Mouse (Mus musculus) cerebellum, postnatal 36 days (tissue): ENCODE measurements around the gene Irgc1.
"Not testable (repeated sequence)": the region's sequence is repeated elsewhere in the genome, so short reads cannot be mapped to it uniquely, and the experiment has no call there.

Source experiments
- DNase-seq, 2 experiments: peaks; one replicate each; pipeline ENCODE4 v3.0.0; 2021 to 2022; ENCODE audit warnings: mixed read lengths in 2 of 2

Gene Irgc1

DNA sequence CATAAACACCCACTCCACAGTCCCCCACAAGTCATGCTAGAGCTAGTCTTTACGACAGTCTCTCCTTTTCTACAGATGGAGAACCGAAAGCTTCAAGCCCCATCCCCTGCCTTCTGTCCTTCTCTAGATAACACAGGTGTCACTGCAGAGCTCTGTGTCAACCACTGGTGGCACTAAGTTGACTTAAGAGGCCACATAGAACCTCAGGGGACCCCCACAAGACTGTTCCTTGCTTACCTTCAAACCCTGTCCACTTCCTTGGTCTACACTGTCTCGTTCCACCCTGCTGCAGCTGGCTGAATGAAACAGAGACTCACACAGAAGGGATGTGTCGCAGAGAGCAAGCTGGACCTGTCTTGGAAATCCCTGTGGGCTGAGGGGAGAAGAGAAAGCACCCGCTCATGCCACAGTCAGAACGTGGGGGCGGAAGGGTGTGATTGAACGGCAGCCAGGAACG is at the start of gene Irgc1:
TSS of gene Irgc1 (minus strand) at position 443 of the 457 bp plus-strand sequence.
- no peak for DNase-seq

DNA sequence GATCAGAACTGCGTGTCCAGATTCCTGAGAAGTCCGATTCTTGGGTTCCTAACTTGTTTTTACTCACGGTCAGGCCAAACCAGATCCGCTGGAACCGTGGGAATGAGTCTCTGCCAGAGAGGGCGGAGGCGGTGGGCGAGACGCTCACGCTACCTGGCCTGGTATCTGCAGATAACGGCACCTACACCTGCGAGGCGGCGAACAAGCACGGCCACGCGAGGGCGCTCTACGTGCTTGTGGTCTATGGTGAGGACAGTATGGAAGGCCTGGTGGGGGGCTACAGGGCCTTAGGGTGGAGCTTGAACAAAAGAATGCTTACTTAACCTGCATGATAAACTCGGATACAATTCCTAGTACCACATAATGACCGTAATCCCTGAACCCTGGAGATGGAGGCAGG is 49.4 kb upstream of the Irgc1 start:
- peak; percentile 39 to 46 for DNase-seq

DNA sequence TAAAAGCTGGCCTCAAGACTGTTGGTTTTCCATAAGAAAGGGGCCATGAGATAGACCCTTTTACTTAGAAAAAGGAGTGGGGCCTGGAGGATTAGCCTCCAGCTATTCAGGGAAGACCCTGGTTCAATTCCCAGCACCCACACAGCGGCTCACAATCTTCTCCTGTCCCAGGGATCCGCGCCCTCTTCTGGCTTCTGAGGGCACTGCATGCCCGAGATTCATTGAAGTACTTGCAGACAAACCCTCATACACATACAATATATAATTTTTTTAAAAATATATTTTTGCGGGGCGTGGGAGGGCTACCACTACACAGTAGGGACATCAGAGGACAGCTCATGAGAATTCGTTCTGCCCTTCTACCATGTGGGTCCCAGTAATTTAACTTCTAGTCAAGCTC is 48.8 kb upstream of the Irgc1 start:
- peak; percentile 42 to 45 for DNase-seq

DNA sequence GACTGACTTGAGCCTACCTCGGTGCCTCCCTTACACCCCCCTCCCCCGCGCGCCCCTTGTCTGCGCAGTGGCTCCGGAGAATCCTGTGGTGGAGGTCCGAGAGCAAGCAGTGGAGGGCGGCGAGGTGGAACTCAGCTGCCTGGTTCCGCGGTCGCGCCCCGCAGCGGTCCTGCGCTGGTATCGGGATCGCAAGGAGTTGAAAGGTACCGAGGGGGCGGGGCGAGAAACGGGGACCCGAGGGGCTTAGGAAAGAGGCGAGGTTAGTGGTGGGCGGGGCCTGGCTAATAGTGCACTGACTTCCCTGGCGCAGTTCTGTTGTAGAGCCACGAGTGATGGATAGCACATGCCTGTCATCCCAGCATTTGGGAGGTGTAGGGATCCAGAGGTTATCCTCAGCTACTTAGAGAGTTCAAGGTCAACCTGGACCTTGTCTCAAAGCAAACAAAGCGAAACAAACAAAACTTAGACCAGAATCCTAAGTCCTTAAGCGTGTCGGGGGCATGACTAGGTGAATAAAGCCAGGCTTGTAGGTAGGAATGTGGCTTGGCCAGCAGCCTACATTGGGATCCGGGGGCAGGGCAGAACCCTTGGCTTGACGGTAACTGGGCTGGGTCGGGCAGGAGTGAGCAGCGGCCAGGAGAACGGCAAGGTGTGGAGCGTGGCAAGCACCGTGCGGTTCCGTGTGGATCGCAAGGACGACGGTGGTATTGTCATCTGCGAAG is 47.9 kb upstream of the Irgc1 start:
- DNase-seq = no peak

DNA sequence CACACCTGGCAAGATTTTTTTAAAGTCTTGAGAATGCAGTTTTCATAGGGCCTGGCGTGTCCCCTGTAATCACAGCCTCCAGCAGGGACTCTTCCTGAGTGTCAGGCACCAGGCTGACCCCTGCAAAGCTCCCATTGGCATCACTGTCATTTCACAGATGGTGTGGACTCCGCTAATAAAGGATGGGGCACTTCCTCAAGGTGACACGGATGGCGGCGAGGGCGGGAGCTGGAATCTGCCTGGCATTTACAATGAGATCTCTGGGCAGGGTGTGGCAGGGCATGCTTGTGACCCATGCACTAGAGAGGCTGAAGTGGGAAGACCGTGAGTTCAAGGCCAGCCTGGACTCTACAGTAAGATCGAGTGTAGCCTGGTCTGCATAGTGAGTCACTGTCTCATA is 36.2 kb upstream of the Irgc1 start:
- peak; percentile 44 to 57 for DNase-seq

DNA sequence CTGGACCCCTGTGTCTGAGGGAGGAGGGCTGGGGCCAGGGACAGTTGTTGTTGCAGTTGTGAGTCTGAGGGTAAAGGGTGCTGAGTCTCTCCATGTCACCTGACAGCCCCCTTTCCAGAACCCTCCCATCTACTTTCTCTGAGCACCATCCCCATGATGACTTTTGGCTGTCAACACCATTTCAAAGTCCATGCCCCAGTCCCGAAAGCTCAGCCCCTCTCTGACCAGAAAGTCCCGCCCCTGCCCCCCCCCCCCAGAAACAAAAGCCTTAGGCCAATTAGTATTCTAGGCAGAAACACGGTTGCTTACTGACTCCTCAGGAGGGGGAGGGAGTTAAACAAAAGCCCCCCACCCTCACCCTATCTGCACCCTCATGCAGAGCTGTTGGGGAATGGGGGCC is 35.3 kb upstream of the Irgc1 start:
- no peak for DNase-seq

DNA sequence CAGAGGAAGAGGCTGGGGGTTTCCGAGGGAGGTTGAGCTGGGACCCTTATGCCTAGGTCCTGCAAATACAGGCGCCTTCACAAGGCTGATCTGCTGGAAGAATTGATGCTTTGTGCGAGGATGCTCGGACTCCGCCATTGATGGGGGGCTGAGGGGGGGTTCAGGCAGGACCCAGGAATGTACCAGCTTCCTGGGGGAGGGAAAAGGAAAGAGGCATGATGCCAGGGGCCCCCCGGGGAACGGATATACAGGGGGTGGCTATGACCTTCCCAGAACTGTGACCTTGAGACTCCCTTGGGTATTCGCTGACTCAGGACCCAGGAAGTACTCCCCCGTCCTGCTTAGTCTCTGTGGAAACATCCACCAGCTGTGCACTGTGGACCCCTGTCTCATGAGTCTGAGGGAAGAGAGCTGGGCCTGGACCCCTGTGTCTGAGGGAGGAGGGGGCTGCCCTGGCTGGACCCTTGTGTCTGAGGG is 34.6 kb upstream of the Irgc1 start:
- no peak for DNase-seq

DNA sequence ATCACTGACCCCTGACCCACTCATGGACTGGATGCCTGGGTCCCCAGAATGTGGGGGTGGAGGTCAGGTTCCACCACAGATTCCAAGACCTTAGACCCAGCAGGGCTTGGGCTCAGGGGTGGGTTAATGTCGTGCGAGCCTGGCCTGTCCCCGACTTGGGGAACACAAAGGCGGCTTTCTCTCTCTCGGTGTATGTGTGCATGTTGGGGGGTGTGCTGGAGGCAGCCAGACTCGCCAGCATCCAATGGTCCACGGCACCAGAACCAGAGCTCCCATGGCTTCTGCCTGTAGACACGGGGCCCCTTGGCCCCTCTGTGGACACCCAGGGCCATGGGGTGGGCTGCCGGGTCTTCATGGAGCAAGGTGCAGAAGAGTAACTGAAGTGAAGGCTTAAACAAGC is 33.4 kb upstream of the Irgc1 start:
- no peak for DNase-seq

DNA sequence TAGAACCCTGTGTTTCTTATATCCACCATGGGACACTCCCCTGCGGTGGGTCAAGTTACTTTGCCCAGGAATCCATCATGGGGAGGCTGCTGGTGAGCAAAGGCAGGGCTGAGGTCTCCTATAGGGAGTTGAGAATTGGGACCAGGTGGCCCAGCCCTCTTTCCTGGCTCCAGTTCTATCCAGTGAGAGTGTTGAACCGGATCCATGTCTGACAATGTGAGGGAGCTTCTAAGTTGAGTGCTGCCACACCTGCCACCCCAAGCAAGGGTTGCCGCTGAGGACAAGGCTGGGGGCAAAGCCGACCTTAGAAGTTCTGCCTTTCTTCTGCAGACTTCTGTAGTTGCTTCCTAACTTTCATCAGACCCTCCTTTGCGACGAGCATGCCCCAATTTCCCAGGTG is 31.2 kb upstream of the Irgc1 start:
- not testable (repeated sequence) for DNase-seq

DNA sequence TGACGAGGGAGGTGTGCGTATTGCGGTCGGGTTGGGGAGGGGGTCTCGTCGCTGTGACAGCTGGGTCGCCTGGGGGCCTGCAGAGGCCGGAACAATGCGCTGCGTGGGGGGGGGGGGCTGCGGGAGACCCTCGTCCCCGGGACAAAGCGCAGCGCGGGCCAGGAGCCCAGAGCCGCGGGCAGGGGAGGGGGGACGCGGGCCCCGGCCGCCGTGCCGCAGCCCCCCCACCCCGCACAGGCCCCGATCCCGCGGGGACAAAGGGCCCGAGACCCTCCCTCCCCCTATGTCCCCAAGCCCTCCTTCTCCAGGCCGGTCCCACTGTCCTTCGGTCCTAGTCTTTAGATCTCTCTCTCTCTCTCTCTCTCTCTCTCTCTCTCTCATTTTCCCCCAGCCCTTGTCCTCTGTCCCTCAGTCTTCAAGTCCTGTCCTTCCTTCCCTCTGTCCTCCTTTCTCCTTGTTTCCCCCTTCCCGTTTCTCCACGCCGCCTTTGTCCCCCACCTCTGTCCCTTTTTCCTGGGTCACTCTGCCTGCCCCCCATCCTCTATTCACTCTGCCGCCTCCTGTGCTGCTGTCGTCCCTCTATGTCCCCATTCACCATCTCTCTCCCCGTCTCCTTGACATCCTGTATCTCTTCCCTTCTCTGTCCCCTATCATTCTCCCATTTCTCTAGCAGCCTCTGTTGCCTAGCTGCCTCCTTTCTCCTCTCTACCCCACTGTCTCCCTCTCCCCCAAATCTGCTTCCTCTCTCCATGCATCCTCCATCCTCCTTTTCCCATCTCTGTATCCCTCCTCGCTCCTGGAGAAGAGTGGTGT is 30.3 kb upstream of the Irgc1 start:
- DNase-seq = no peak

DNA sequence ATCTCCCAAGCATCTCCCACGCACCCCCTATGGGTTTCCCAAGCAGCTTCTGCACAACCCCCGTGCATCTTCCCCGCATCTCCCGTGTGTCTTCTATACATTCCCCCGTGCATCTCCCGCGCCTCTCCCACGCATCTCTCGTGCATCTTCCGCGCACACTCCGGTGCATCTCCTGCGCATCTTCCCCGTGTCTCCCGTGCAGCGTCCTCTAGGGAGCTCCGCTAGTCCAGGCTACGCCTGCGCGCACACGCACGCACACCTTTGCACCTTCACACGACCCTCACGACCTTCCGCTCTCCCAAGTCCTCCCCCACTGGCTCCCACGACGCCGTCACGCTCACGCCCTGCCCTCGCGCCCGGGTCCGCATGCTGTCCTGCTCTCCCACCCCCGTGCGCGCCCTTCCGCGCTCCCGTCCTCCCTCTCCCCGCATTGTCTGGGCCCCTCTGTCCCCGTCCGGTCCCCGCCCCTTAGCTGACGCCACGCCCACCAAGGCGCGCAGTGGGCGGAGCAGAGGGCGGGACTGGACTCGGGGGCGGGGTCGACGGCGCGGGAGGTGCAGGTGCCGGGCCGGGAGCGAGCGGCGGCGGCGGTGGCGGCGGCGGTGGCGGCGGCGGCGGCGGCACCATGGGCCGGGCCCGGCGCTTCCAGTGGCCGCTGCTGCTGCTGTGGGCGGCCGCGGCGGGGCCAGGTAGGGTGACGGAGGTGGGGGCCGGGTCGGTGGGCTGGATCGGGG is 29.5 kb upstream of the Irgc1 start, which contains the start of gene Cadm4:
TSS of gene Cadm4 (plus strand) at position 550 of the 734 bp plus-strand sequence.
- DNase-seq = peak; percentile 90 to 94

DNA sequence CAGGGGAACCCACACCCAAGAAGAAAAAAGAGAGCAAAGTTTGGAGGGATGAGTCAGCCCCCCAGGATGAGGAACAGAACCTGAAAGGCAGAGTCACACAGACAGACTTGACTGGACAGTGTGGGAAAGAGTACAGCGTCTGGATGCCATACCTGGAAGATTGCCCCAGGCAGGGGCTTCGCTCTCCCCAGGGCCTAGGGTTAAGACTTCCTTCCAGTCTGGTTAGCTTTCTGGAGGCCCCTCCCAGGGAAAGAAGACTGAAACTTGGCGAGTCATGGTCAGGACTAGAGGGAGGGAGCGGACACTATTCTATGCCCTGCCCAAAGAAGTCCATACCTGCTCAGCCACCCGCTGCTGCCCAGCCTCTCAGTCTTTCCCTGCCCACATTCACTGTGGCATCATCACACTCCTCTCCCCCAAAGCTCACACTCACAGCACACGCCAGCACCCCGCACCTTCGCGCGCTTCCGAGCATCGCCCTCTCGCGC is 28.9 kb upstream of the Irgc1 start:
- DNase-seq = no peak

DNA sequence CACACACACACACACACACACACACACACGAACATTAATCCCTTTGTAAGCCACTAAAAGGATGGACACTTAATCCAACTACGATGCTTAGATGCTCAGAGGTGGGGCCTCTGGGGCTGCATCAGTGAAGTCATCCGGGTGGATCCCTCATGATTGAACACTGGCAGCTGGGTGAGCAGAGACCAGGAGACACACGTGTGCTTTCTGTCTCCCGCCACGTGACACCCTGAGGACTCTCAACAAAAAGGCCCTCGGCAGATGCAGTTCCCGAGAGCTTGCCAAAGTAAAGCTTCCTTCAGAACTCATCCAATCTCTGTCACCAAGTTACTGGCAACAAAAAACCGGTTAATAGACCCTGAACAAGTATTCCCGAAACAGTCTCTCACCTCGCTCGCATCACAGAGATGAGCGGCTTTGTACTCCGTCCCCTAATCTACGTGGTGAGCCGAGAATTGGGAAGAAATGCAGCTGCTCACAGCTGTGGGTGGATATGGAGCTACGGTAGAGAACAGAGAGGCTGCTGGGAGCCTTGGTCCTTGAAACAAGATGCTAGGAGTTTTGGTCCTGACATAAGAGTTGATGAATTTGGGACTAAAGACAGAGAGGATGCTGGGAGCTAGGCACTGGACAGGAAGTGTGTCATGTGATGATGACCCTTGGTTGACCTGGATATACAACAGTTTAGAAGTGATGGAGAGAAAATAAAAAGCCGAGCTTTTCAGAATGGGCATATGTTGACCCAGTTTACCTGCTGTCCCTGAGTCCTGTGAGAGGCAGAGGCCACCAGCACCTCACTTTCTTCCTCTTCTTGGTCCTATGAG is 28.2 kb upstream of the Irgc1 start:
- no peak for DNase-seq

DNA sequence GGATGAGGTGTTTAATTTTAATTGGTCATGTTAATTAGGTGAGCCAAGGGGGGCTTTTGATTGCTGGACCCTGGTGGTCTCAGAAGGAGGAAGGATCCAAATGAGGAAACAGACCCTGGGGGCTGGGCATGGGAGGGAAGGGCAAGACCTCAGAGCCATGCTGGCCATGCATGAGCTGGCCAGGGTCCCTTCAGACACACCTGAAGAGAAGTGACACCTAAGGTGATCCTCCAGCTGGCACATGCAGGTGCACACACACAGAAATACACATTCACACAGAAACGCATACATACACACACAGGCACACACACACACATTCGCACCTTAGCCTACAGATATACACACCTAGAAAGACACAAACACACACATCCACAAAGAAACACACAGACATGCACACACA is 27.6 kb upstream of the Irgc1 start:
- DNase-seq = no peak

DNA sequence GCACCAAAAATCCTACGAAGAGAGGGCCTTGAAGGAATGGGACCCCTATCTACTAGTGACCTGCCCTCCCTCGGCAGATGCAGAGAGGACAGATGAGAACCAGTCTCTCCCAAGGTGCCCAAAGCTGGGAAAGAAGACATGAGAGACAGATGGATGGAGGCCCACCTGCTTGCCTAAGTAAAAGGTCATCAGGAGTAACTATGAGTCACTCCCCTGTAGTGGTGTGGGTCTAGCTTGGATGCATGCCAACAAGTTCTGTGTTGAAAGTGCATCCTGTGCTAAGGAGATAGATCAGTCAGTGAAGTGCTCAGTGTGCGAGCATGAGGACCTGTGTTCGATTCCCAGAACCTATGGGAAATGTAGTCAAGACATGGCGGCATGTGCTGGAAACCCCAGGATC is 26.8 kb upstream of the Irgc1 start:
- no peak for DNase-seq

DNA sequence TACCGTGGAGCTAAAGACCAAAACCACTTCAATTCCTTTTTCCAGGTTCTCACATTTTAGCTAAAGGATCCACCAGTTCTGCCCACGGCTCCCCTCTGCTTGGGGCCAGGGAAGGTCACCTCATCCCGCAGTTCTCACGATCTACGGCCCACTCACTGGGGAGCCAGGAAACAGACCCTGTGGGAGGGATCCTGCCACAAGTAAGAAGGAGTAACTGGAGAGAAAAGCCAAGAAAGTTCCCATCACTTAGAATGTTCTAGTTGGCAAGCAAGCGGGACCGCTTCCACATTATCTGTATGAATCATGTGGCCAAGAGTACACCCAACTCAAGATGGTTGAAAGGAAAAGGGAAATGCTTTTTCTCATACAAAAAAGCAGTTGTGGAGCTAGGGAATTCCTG is 24.8 kb upstream of the Irgc1 start:
- no peak for DNase-seq

DNA sequence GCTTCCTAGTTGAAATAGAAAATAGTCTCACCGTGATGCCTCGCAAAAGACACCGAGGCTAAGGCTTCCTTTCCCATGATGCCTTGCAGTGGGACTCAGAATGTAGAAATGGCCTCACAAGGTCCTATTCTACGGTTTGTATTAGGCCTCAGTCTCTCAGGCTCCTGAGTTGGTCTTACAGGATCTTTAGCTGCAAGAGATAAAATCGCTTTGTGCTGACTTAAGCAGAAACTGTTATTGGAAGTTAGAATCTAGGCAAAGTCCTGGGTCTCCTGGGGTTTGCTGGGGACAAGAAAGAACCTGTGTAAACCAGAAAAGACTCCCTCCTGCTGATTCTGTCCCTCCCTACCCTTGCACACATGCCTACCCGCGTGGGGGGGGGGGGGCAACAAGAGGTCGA is 24.2 kb upstream of the Irgc1 start:
- DNase-seq = no peak

DNA sequence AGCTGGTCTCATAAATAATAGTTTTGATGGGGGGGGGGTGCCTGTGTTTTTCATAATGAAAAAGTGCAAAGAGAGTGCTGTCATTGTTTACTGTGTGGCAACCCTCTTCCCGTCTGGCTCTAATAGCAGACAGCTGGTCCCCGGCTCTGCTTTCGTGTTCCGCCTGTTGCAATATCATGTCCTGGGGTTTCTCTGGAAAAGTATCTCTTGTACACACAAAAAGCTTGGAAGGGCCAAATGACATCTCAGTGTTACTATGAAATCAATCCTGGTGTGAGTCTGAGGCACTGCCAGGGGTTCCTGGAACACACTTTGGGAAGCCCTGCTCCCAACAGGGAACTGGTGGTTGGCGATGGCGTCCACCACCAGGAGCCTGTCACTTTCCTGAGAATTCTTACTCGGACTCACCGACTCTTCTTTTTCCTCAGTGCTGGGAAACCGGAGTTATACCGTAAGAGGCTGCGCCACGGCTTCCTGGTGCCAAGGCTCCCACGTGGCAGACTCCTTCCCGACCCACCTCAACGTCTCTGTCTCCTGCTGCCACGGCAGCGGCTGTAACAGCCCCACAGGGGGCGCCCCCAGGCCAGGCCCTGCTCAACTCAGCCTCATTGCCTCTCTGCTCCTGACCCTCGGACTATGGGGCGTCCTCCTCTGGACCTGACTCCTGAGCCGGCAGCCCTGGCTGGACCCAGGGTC is 22.9 kb upstream of the Irgc1 start:
- peak in 1 of 2 experiments; percentile 48 for DNase-seq

DNA sequence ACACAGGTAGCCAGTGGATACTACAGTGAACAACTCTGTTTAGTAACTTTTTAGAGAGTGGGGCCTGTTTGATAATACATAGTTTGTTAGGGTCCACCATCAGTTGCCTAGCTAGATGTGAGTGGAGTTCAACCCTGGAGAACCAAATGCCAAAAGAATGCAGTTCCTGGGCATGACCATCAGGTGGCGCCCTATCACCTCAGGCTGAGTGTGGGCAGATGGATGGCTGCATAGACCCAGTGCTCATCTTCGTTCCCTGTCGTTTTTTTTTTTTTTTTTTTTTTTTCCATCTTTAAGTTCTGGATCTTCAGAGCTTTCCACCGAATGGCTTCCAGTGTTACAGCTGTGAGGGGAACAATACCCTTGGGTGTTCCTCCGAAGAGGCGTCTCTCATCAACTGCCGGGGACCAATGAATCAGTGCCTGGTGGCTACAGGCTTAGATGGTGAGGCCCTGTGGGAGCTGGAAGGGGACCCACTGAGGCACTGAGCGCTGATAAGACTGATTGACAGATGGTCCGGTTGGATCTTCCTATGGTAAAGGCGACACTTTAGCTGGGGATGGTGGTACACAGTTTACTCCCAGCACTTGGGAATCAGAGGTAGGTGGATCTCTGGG is 21.9 kb upstream of the Irgc1 start:
- DNase-seq = peak; percentile 84 to 86

DNA sequence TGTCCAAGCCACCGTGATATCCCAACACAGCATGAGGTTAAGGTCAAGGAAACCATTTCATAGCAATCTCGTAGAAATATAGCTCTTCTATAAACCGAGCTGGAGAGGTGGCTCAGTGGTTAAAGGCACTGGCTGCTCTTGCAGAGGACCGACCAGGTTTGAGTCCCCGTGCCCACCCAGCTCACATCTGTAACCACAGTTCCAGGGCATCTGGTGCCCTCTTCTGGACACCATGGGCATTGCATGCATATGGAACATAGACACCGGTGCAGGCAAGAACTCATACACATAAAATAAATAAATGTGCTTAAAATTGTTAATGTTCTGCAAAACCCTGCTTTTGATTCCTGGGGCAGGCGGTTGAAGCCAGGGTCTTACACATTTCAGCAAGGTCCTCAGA is 20.8 kb upstream of the Irgc1 start:
- DNase-seq = peak in 1 of 2 experiments; percentile 39

DNA sequence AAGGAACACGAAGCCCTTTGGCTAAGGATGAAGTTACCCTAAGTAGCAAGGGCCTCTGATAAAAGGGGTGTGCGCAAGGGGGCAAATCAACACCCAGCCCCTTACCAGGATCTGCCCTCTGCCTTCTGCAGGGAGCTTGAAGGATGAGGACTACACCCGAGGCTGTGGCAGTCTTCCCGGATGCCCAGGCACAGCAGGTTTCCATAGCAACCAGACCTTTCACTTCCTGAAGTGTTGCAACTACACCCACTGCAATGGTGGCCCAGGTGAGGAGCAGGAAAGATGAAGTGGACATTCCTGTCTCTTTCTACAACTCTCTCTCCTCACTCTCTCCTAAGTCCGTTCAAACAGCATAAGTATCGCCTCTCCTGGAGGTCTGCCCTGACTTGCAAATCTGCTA is 20.3 kb upstream of the Irgc1 start:
- DNase-seq = no peak
